Mouse (Mus musculus) liver, adult 2 months (tissue): Measurements from ENCODE around the gene Serpina3j.

Source experiments
- CTCF ChIP-seq: fragments of 200-500 bp; IDR thresholded peaks from 2 replicates; pipeline ENCODE4 v1.5.1; 2011; ENCODE audit warnings: low read depth, low read length, control low read depth
- POLR2A ChIP-seq: fragments of 200-500 bp; IDR thresholded peaks from 2 replicates; pipeline ENCODE4 v1.6.1; 2011; ENCODE audit warnings: low read length, control low read depth; ENCODE audit not compliant: insufficient read depth; ENCODE audit errors: extremely low read depth

DNA sequence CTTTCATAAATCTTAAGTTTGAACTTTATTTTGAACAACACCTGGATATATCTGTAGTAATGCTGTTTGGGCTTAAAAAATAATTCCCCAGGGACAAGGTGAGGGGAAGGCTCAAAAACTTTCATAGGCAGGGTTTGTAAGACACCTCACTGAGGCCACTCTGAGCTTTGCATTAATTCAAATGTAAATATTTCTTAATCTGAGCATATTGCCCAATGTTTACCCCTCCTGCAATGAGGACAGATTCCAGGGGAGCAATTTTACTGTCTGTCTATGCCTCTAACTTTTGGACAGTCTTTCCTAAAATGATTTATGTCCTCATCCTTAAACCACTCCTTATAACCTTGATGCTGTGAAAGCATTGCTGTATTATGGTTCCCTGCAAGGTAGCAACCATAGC is 26.0 kb upstream of the Serpina3j start:
- TF ChIP-seq CTCF (no peak), POLR2A (no peak)
